In genomic region chr2:174595611-174596010, GRCm38 (mm10) we compare ENCODE assay signal across 24 mouse cellular contexts. TPM values are rescaled to one million over a fixed set of nuclear protein-coding genes. Genes with fewer than 3 reads are reported as not detected.
"Had no signal": no experiment of that assay in that cellular context is flagged by ENCODE, and none has a peak within 500 bp of the region (broad histone marks: within the 10 kb centered on the region; RNA-seq: fewer than 3 reads in every experiment).

No protein-coding gene starts in this region.

- H3K4me3 ChIP-seq: gastrocnemius, adult 2 months; heart, embryonic 10.5 days; heart, embryonic 12.5 days; hindbrain, embryonic 10.5 days; hindbrain, embryonic 12.5 days; intestine, embryonic 15.5 days; layer of hippocampus, adult 2 months; left cerebral cortex, adult 2 months; limb, embryonic 13.5 days; limb, embryonic 15.5 days; liver, embryonic 12.5 days had no signal

- H3K27me3 ChIP-seq: heart, embryonic 12.5 days; hindbrain, embryonic 12.5 days; intestine, embryonic 15.5 days; limb, embryonic 13.5 days; limb, embryonic 15.5 days had no signal

- H3K36me3 ChIP-seq: heart, embryonic 10.5 days; heart, embryonic 12.5 days; hindbrain, embryonic 10.5 days; hindbrain, embryonic 12.5 days; intestine, embryonic 15.5 days; limb, embryonic 13.5 days; limb, embryonic 15.5 days; liver, embryonic 12.5 days had no signal

- H3K27ac ChIP-seq: gastrocnemius, adult 2 months; heart, embryonic 10.5 days; hindbrain, embryonic 10.5 days; hindbrain, embryonic 12.5 days; hindbrain, embryonic 14.5 days; intestine, embryonic 15.5 days; layer of hippocampus, adult 2 months; left cerebral cortex, adult 2 months; limb, embryonic 13.5 days; limb, embryonic 15.5 days; liver, embryonic 12.5 days; liver, embryonic 14.5 days had no signal

- H3K9ac ChIP-seq: heart, embryonic 12.5 days; hindbrain, embryonic 12.5 days; hindbrain, embryonic 14.5 days; intestine, embryonic 15.5 days; limb, embryonic 13.5 days; limb, embryonic 15.5 days; liver, embryonic 12.5 days; liver, embryonic 14.5 days had no signal

- DNase-seq: gastrocnemius, adult 2 months; gastrocnemius, postnatal 10 days; gastrocnemius, postnatal 25 days; heart, adult 18-20 months; heart, postnatal 10 days; kidney, adult 18-20 months; kidney, adult 8-10 months; kidney, postnatal 25 days; left cerebral cortex, postnatal 4 days had no signal

RNA-seq across cellular contexts. Expression of gene Zfp831, which starts 47.7 kb away (rescaled TPM):
- total RNA-seq: gastrocnemius, adult 2 months had no signal
- polyA plus RNA-seq: heart, embryonic 10.5 days; heart, embryonic 12.5 days; hindbrain, embryonic 10.5 days; hindbrain, embryonic 14.5 days; hindbrain, embryonic 16.5 days; intestine, postnatal 0 days; kidney, embryonic 14.5 days; limb, embryonic 15.5 days had no signal
